Mouse (Mus musculus): ENCODE measurements around the gene Myh7b.
A peak's percentile ranks its signal among the peaks of the same experiment; 100 is the strongest.

Myh7b gene

GRCm38 (mm10) chr2:155610978-155611377 is at the start of gene Myh7b:
Gene Myh7b, plus strand, starts transcription at chr2:155611212.
- DNase-seq (ENCODE audit: low spot score in 2 of 2), result no peak

GRCm38 (mm10) chr2:155562209-155562608 is 48.8 kb upstream of the Myh7b start:
- no peak for DNase-seq (ENCODE audit: low spot score in 2 of 2)

DNA sequence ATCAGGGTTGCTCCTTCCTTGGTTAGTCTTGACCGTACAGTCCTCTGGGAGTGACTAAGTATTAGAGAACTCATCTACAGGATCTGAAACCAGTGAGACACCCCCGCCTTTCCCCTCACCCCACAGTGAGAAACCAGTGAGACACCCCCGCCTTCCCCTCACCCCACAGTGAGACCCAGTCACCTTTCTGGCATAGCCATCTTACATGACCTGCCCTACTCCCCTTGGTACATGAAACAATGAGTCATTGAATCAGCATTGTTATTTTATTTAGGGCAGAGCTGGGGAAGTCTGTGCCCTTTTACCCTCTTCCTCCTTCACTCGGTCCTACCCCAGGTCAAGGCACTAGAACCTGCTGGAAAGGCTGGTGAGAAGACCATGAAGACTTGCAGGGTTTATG is 48.1 kb upstream of the Myh7b start:
- no peak for DNase-seq (ENCODE audit: low spot score in 2 of 2)

- DNase-seq (ENCODE audit: low spot score in 2 of 2), result no peak
These were observed 43.3 kb upstream of the Myh7b start for GRCm38 (mm10) chr2:155567751-155568150.

DNA sequence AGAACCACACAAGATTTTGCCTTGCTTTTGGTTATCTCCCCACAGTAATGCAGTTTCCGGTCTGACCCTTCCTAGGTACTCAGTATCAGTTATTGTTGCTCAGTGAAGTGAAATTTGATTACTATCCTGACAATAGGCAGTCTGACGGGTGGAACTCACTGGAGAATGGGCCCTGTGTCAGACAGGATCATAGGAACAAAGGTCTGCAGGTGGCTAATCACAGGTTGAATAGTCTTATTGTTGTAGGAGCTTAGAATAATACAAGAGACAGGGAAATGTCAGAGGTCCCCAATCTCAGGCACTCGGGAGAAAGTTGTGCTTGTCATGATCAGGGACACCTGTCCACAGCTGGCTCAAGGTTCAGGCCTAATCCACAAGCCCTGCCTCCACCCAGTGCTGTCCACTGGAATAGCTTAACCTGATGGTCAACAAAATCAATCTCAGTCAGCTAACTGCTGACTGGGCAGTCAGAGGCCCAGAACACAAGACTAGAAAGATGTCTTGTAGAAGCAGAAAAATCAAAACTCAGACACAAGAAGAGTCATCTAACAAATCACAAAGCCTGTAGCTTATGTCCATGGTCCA is 41.7 kb upstream of the Myh7b start:
- no peak for DNase-seq (ENCODE audit: low spot score in 2 of 2)

DNA sequence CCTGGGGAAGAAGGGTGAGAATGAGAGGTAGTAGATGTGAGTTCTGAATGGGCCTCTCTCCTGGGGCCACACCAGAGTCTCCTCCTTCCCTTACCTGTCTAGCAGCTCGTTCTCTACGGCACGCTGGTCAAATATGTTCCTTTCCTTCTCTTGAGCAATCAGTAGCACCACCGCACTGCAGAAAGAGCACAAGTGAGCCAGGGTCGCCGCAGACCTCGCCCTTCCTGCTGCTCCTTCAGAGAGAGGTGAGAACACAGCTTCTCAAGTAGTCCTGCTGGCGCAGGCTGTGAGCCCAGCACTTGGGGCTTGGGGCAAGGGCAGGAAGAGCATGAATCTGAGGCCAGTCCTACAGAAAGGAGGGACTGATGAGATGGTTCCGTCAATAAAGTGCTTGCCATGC is 38.0 kb upstream of the Myh7b start:
- DNase-seq (ENCODE audit: low spot score in 2 of 2), result no peak

GRCm38 (mm10) chr2:155573996-155574395 is 37.0 kb upstream of the Myh7b start:
- no peak for DNase-seq (ENCODE audit: low spot score in 2 of 2)

- no peak for DNase-seq (ENCODE audit: low spot score in 2 of 2)
These were observed 36.3 kb upstream of the Myh7b start for GRCm38 (mm10) chr2:155574700-155575099.

GRCm38 (mm10) chr2:155576656-155577055 is 34.4 kb upstream of the Myh7b start:
- DNase-seq (ENCODE audit: low spot score in 2 of 2), result no peak

DNA sequence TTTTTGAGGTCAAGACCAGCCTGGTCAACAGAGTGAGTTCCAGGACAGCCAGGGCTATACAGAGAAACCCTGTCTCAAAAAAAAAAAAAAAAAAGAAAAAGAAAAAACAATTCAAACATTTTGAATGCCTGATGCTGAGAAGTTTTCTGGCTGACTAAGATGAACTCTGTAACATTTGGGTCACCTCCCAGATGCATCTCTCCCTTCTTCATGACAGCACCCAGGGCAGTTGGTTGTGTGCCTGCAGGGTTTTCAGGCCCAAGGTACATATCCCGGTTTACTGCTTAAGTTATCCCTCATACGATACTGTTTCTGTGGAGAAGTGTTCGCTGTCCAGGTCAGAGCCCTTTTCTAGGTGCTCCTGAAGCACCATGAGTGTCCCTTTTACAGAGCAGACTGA is 30.7 kb upstream of the Myh7b start:
- DNase-seq (ENCODE audit: low spot score in 2 of 2), result no peak

DNA sequence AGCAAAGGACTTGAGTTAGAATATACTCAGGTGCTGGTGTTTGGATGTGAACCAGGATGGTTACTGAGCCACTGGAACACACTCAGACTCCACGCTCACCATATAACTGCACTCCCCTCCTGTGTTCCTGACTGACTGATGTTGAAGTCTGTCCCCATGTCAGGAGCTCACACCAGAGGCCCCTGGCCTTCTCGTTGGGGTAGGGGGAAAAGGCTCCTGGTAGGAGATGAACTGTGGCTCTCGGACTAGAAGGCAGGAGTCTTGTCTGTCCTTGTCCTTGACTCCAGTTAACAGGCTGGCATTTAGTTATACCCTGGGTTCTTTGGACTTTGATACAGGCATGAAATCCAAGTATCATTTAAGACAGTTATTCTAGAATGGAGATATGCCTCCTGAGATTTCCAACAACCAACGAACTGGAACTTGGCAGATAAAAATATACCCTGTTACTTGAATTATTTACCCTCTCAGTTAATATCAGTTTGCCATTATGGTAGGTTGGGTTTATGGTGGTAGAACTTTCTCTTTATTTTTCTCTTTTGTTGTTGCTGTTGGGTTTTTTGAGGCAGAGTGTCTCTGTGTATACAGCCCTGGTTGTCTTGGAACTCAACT is 28.5 kb upstream of the Myh7b start:
- no peak for DNase-seq (ENCODE audit: low spot score in 2 of 2)

DNA sequence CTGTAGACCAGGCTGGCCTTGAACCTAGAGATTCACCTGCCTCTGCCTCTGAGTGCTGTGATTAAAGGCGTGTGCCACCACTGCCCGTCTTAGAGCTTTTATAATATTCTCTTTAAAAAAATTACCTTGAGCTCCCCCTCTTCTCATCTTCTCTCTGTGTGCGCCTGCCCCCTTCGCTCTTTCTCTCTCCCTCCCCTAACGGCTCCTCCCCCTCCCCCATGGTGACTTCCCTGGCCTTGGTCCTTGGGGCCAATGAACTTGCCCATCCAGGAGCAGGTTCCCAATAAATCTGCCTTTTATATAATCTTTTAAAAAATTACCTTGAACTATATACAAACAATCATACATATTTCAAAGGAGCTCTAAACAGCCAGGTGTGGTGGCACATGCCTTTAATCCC is 28.0 kb upstream of the Myh7b start:
- DNase-seq (ENCODE audit: low spot score in 2 of 2), result no peak

DNA sequence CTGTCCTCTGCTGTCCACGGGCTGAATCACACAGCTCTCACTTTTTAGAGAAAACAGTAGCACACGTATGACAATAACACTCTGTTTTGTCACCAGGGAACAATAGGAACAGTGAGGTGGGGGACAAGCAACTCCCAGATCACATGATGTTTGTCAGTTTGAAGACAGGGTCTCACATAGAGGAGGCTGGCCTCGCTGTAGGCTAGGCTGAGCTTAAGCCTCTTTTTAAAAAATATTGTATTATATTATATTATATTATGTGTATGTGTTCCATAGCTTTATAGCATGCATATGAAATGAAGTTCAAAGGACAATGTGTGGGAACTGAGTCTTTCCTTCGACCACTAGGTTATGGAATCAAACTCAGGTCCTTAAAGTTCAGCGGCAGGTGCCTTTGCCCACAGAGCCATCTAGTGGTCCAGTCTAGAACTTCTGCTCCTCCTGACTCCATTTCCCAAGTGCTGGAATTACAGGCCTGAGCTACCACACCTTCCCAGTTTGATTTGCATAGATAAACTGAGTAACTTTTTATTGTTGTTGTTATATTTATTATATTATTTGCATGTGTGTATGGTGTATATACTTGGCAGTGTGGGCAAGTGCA is 27.0 kb upstream of the Myh7b start:
- DNase-seq (ENCODE audit: low spot score in 2 of 2), result no peak

- DNase-seq (ENCODE audit: low spot score in 2 of 2), result no peak
These were observed 25.9 kb upstream of the Myh7b start for GRCm38 (mm10) chr2:155585082-155585481.

DNA sequence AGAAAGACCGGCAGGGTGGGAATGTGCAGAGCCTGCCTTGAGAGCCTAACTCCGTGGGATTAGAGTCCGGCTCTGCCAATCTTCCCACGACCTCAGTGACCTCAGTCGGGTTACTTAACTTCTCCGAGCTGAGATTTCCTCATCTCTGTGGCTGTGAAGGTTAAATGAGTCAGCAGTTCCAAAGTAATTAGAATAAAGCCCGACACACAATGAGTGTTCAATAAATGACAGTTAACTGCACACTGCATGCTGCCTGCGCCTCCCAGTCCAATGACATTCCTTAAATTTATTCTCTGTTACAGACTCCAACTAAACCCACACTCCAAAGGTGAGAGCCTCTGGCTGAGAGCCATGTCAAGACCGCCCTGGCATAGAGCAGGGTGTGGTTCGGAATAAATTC is 25.5 kb upstream of the Myh7b start:
- no peak for DNase-seq (ENCODE audit: low spot score in 2 of 2)

GRCm38 (mm10) chr2:155588136-155588535 is 22.9 kb upstream of the Myh7b start:
- no peak for DNase-seq (ENCODE audit: low spot score in 2 of 2)

- DNase-seq (ENCODE audit: low spot score in 2 of 2), result no peak
These were observed 21.5 kb upstream of the Myh7b start for GRCm38 (mm10) chr2:155589521-155589920.

GRCm38 (mm10) chr2:155590876-155591275 is 20.1 kb upstream of the Myh7b start:
- no peak for DNase-seq (ENCODE audit: low spot score in 2 of 2)

GRCm38 (mm10) chr2:155591676-155592075 is 19.3 kb upstream of the Myh7b start:
- no peak for DNase-seq (ENCODE audit: low spot score in 2 of 2)

DNA sequence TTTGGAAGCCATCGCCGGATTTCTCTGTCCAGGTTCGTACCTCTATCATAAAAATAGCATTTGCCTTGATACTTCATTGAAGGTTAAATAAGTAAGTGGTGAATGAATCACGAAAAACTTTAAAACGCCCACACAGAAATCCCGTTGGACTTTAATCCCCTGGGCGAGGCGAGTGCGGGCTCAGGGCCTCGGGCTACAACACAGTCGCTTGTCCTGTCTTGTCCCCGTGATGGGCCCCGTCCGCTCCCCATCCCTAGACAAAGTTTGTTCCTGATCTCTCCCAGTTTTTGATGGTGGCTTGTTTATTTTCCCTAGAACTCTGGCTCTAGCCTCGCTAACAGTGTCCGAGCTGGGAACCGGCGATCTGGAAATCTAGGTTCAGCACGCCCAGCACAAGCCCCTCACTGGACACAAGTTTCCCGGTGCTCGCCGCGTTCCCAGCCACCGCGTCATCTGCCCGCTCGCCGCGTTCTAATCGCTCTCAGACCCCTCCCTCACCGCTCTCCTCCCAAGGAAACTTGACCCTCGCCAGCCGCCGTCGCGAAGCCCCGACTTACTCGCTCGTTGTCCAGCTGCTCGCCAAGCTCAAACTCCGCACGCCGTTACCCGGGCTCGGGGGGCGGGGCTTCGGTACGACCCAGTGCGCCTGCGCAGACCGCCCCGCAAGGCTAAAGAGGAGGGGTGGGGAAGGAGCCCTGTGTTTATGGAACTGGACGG is 18.7 kb upstream of the Myh7b start, which contains the start of gene Gss:
Gene Gss (minus strand): TSS at position 674 of the 717 bp plus-strand sequence.
- DNase-seq (ENCODE audit: low spot score in 2 of 2), result peak; percentile 100

- no peak for DNase-seq (ENCODE audit: low spot score in 2 of 2)
These were observed 18.1 kb upstream of the Myh7b start for GRCm38 (mm10) chr2:155592854-155593283.

DNA sequence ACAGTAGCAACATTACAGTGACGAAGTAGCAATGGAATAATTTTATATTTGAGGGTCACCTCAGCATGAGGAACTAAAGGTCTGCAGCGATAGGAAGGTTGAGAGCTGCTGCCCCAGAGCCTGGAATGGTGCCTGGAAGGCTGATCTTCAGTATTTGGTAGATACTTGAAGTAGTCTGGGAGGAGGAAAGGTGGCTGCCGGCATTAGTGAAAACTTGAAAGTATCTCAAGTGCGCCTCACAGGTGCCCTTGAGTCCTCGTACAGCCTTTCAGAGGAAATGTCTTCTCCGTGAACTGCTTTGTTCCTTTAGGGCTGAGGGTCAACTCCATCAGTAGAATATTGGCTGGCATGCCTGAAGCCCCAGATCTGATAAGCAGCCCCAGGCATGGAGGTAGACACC is 15.5 kb upstream of the Myh7b start:
- DNase-seq (ENCODE audit: low spot score in 2 of 2), result no peak

DNA sequence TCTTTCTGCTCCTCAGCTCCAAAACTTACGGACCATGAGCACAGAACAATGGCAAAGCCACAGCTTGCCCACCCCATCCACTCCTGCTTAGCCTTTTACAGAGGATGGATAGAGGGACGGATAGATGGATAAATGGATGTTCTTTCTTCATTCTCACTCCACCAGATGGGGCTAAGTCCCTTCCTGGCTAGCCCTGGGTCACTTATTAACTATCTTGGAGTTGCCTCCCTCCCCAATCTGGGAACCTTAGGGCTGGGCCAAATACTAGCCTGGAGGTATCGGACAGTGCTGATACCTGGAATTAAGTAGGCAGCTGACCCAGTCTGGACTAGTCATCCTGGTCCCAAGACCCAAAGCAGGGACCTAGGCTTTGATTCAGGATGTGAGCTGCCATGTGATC is 7.3 kb upstream of the Myh7b start:
- DNase-seq (ENCODE audit: low spot score in 2 of 2), result no peak

Data from urinary bladder, postnatal 4 days (tissue).